Mouse (Mus musculus) CH12.LX (cell line): Measurements from ENCODE around the gene Tnnt2. TPM values are rescaled to one million over a fixed set of nuclear protein-coding genes. Genes with fewer than 3 reads are reported as not detected.

Experiments used
- DNase-seq: peaks from one replicate; pipeline ENCODE4 v3.0.0-alpha.2; 2013; ENCODE audit errors: extremely low read depth
- H3K27ac ChIP-seq: 2 replicates; pipeline ENCODE4 v1.5.1; 2012; ENCODE audit warnings: low read depth, mild to moderate bottlenecking, control low read depth, moderate library complexity; ENCODE audit not compliant: insufficient read depth
- H3K27me3 ChIP-seq: replicated peaks from 2 replicates; pipeline ENCODE3; 2012; ENCODE audit warnings: inconsistent platforms
- H3K36me3 ChIP-seq, 2 experiments: replicated peaks in 1 of 2; 2 replicates each; pipeline versions ENCODE3 to v1.6.1; 2012; ENCODE audit warnings: inconsistent platforms in 1 of 2, low read length in 1 of 2, mild to moderate bottlenecking in 1 of 2, mixed read lengths in 1 of 2, moderate library complexity in 1 of 2; ENCODE audit not compliant: control insufficient read depth in 1 of 2, insufficient read depth in 1 of 2
- H3K4me1 ChIP-seq, 2 experiments: 2 replicates each; pipeline ENCODE4 v1.6.1; 2012; ENCODE audit warnings: inconsistent platforms in 1 of 2, moderate library complexity in 1 of 2; ENCODE audit not compliant: insufficient read depth in 2 of 2, control insufficient read depth in 1 of 2
- H3K4me2 ChIP-seq: 2 replicates; pipeline ENCODE4 v1.6.1; 2012; ENCODE audit warnings: low read depth, mild to moderate bottlenecking, control low read depth; ENCODE audit not compliant: poor library complexity, insufficient read depth, severe bottlenecking
- H3K4me3 ChIP-seq, 3 experiments: fragments of 150-350 bp in 1 of 3; sonication (generic) in 1 of 3; replicated peaks in 1 of 3; 2 replicates each; pipeline versions ENCODE3 to v1.5.1; 2011 to 2012; ENCODE audit warnings: low read depth in 2 of 3, low read length in 2 of 3, mild to moderate bottlenecking in 2 of 3, moderate library complexity in 2 of 3, control low read depth in 1 of 3, improper control_type of control experiment in 1 of 3, inconsistent platforms in 1 of 3, mixed read lengths in 1 of 3; ENCODE audit not compliant: poor library complexity in 1 of 3
- H3K79me2 ChIP-seq: replicated peaks from 2 replicates; pipeline ENCODE4 v1.6.1; 2012; ENCODE audit warnings: mild to moderate bottlenecking, moderate library complexity; ENCODE audit not compliant: control insufficient read depth, poor library complexity, insufficient read depth, severe bottlenecking; ENCODE audit errors: extremely low read depth
- H3K9ac ChIP-seq: 2 replicates; pipeline ENCODE4 v1.6.1; 2012; ENCODE audit warnings: low read depth, mild to moderate bottlenecking, control low read depth, moderate library complexity; ENCODE audit not compliant: insufficient read depth
- H3K9me3 ChIP-seq: replicated peaks from 2 replicates; pipeline ENCODE3; 2012; ENCODE audit warnings: low read length, inconsistent platforms, mixed read lengths
- BHLHE40 ChIP-seq: IDR thresholded peaks from 2 replicates; pipeline ENCODE4 v1.6.1; 2011; ENCODE audit warnings: mild to moderate bottlenecking, low read depth, low read length, improper control_type of control experiment
- CHD1 ChIP-seq: IDR thresholded peaks from 2 replicates; pipeline ENCODE4 v1.6.1; 2012; ENCODE audit warnings: low read depth, low read length, improper control_type of control experiment, inconsistent platforms
- E2F4 ChIP-seq: IDR thresholded peaks from 2 replicates; pipeline ENCODE4 v1.6.1; 2011; ENCODE audit warnings: low read depth, low read length, improper control_type of control experiment; ENCODE audit not compliant: insufficient replicate concordance
- EP300 ChIP-seq: IDR thresholded peaks from 2 replicates; pipeline ENCODE4 v1.6.1; 2011; ENCODE audit warnings: low read length, improper control_type of control experiment
- GABPA ChIP-seq: IDR thresholded peaks from 2 replicates; pipeline ENCODE4 v1.6.1; 2012; ENCODE audit warnings: low read depth, low read length, improper control_type of control experiment, inconsistent platforms; ENCODE audit not compliant: insufficient replicate concordance
- HCFC1 ChIP-seq: IDR thresholded peaks from 2 replicates; pipeline ENCODE4 v1.6.1; 2012; ENCODE audit warnings: low read depth, mild to moderate bottlenecking, inconsistent platforms, low read length, improper control_type of control experiment
- IRF4 ChIP-seq: IDR thresholded peaks from 2 replicates; pipeline ENCODE4 v1.6.1; 2014; ENCODE audit warnings: low read depth, mild to moderate bottlenecking, inconsistent platforms, low read length, improper control_type of control experiment
- JUN ChIP-seq: IDR thresholded peaks from 2 replicates; pipeline ENCODE4 v1.6.1; 2011; ENCODE audit warnings: low read depth, mild to moderate bottlenecking, low read length, improper control_type of control experiment, moderate library complexity; ENCODE audit not compliant: insufficient read depth
- JUND ChIP-seq: conservative IDR thresholded peaks from 2 replicates; pipeline ENCODE4 v1.6.1; 2011; ENCODE audit warnings: low read depth, low read length, improper control_type of control experiment
- KAT2A ChIP-seq: IDR thresholded peaks from 2 replicates; pipeline ENCODE4 v1.6.1; 2012; ENCODE audit warnings: low read length, improper control_type of control experiment, inconsistent platforms; ENCODE audit not compliant: insufficient replicate concordance
- MAFK ChIP-seq: IDR thresholded peaks from 2 replicates; pipeline ENCODE4 v1.6.1; 2011; ENCODE audit warnings: low read length, improper control_type of control experiment; ENCODE audit not compliant: insufficient replicate concordance
- MAX ChIP-seq: IDR thresholded peaks from 2 replicates; pipeline ENCODE4 v1.6.1; 2011; ENCODE audit warnings: low read length, improper control_type of control experiment
- NRF1 ChIP-seq: IDR thresholded peaks from 2 replicates; pipeline ENCODE4 v1.6.1; 2014; ENCODE audit warnings: low read depth, mild to moderate bottlenecking, inconsistent platforms, low read length, improper control_type of control experiment, moderate library complexity
- RAD21 ChIP-seq: IDR thresholded peaks from 2 replicates; pipeline ENCODE4 v1.6.1; 2011; ENCODE audit warnings: low read depth, mild to moderate bottlenecking, low read length, improper control_type of control experiment, moderate library complexity
- TCF12 ChIP-seq: IDR thresholded peaks from 2 replicates; pipeline ENCODE4 v1.6.1; 2014; ENCODE audit warnings: low read depth, mild to moderate bottlenecking, inconsistent platforms, low read length, improper control_type of control experiment
- UBTF ChIP-seq: IDR thresholded peaks from 2 replicates; pipeline ENCODE4 v1.6.1; 2012; ENCODE audit warnings: low read depth, mild to moderate bottlenecking, inconsistent platforms, low read length, improper control_type of control experiment, moderate library complexity
- USF2 ChIP-seq: conservative IDR thresholded peaks from 2 replicates; pipeline ENCODE4 v1.6.1; 2011; ENCODE audit warnings: low read depth, low read length, improper control_type of control experiment
- ZKSCAN1 ChIP-seq: IDR thresholded peaks from 2 replicates; pipeline ENCODE4 v1.6.1; 2012; ENCODE audit warnings: low read depth, inconsistent platforms, low read length, improper control_type of control experiment, borderline replicate concordance
- ZNF384 ChIP-seq: IDR thresholded peaks from 2 replicates; pipeline ENCODE4 v1.6.1; 2012; ENCODE audit warnings: low read depth, low read length, improper control_type of control experiment, inconsistent platforms
- dilution Hi-C: fragments of 300-500 bp; cut with MboI; formaldehyde crosslinking; loops from 2 replicates; pipeline ENCODE4 v1.14.3; 2020; ENCODE audit warnings: low sequenced_read_pairs; ENCODE audit not compliant: extremely low pct_unique_long_range_greater_than_20kb, extremely low pct_ligation_motif_present
- in situ Hi-C: fragments of 300-500 bp; cut with MboI; formaldehyde crosslinking; loops from 3 replicates; pipeline ENCODE4 v1.14.3; 2019; ENCODE audit warnings: low sequenced_read_pairs, low pct_ligation_motif_present, low pct_unique_long_range_greater_than_20kb, mixed read lengths
- polyA plus RNA-seq: library from polyadenylated mRNA; unstranded; fragments of >175 nt; gene quantifications from 2 replicates; pipeline ENCODE4 v1.2.1, GENCODE M21; 2012; ENCODE audit warnings: low read depth; ENCODE audit not compliant: insufficient read length
- total RNA-seq, 2 experiments: library from RNA; depleted of rRNA; stranded (reverse); fragments of 300-350 nt in 1 of 2; fragments of >200 nt in 1 of 2; gene quantifications; 2 replicates each; pipeline ENCODE4 v1.2.3; 2012 to 2014

Gene Tnnt2
- total and polyA plus RNA-seq, 3 experiments, result 3.6 to 31.1 (median 8.6) TPM

DNA sequence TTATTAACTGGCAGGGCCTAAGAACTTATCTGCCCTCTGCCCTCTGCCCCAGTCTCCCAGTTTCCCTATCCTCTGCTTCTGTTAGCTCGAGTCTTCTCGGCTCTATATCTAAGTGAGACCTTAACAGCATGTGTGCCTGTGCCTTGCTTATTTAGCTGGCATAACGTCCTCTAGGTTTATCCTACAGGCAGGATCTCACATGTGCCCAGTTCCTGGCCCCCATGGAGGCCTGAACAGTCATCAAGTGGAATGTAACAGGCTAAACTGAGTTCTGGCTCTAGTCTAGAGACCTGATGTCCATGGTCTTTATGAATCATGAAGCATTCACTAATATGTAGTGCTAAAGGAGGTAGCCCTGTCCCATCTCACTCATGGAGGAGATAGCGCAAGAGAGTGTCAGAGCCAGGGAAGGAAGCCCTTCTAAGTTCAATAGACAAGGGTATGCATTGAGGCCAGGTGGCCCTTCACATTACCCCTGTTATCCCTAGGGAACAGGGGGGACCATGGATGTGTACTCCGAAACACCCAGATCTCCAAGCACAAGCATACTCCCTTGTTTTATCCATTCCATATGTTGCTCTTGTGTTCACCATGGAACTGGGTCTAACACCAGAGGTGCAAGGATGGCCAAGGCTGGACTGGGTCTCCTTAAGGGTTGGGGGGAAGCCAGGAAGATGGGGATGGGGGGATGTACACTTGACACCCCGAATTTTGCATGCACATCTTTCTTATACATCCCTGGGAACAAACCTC, 18.6 kb downstream of the Tnnt2 start:
- H3K9me3 ChIP-seq, result no peaks in the 10 kb centered on the region
- in situ Hi-C loops, result no loop called here

DNA sequence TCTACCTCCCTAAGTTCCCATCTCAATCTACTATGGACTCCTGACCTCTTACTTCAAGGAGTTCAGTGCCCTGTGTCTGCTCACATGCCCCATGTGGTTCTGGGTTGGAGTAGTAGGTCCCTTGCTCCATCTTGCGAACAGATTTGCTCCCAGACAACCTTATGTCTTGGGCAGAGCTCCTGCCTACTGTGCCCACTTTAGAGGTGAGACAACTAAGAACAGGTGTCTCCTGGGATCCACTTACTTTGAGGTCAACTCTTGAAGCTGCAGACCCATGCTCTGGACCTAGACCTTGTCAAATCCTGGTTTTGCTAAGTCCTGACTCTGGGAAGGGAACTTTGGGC, 19.2 kb downstream of the Tnnt2 start:
- peaks cover 0 to 14% of the 10 kb centered on the region in 2 experiments for H3K36me3 ChIP-seq
- no peak overlapping the region for H3K4me2 ChIP-seq
- dilution Hi-C loops (no loop called here), in situ Hi-C loops (no loop called here)
- H3K27me3 ChIP-seq, result peaks cover 26% of the 10 kb centered on the region
- DNase-seq, result no peak
- H3K79me2 ChIP-seq, result no peaks in the 10 kb centered on the region
- H3K4me1 ChIP-seq, result no peaks in the 10 kb centered on the region; a peak in 1 of 4 replicates
- H3K9me3 ChIP-seq, result no peaks in the 10 kb centered on the region
- no peak overlapping the region for H3K4me3 ChIP-seq
- no peak overlapping the region for H3K9ac ChIP-seq
- no peak for TF ChIP-seq EP300
- no peak for TF ChIP-seq MAFK
- TF ChIP-seq TCF12, result no peak
- TF ChIP-seq BHLHE40, result no peak
- TF ChIP-seq ZNF384, result no peak
- no peak for TF ChIP-seq NRF1
- no peak for TF ChIP-seq KAT2A
- TF ChIP-seq JUND, result no peak
- no peak for TF ChIP-seq JUN
- no peak for TF ChIP-seq ZKSCAN1
- TF ChIP-seq IRF4, result no peak
- TF ChIP-seq MAX, result no peak
- no peak for TF ChIP-seq HCFC1
- no peak for TF ChIP-seq E2F4
- TF ChIP-seq GABPA, result no peak
- H3K27ac ChIP-seq, result no peak overlapping the region

More for the DNA sequence above, 18.6 kb downstream of the Tnnt2 start:
- dilution Hi-C loops, result no loop called here
- Histone ChIP-seq H3K4me2 (no peak overlapping the region), H3K36me3 (peaks cover 0 to 16% of the 10 kb centered on the region in 2 experiments), H3K4me1 (no peaks in the 10 kb centered on the region; a peak in 1 of 4 replicates), H3K9ac (no peak overlapping the region), H3K4me3 (no peak overlapping the region), H3K79me2 (no peaks in the 10 kb centered on the region), H3K27me3 (peaks cover 24% of the 10 kb centered on the region), H3K27ac (no peak overlapping the region)
- TF ChIP-seq USF2, result no peak
- TF ChIP-seq UBTF, result no peak
- TF ChIP-seq KAT2A, result no peak
- TF ChIP-seq CHD1, result no peak
- no peak for TF ChIP-seq JUN
- no peak for TF ChIP-seq RAD21
- DNase-seq, result no peak
